Mouse (Mus musculus): ENCODE results near the gene Atg101. TPM values are rescaled to one million over a fixed set of nuclear protein-coding genes. Genes with fewer than 3 reads are reported as not detected.

Atg101 gene
- polyA plus RNA-seq, 1 experiment from 2014 or later = 74.2 TPM

GRCm38 (mm10) chr15:101333165-101333564, 49.1 kb downstream of the Atg101 start:
- Histone ChIP-seq H3K9ac (replicated peaks; ENCODE audit: low read depth) (no peak overlapping the region), H3K27ac (ENCODE audit: low read length) (peak overlapping the region; percentile 54; the same call in 1 of the 2 replicates), H3K9me3 (ENCODE audit: low read length) (no peaks in the 10 kb centered on the region), H3K27me3 (replicated peaks; ENCODE audit: insufficient read depth, low read length) (no peaks in the 10 kb centered on the region), H3K36me3 (ENCODE audit: insufficient read depth, low read length) (no peaks in the 10 kb centered on the region), H3K4me1 (ENCODE audit: insufficient read depth, low read depth, low read length) (peaks cover 5% of the 10 kb centered on the region; the same call in 1 of the 2 replicates), H3K4me3 (ENCODE audit: low read depth, low read length) (no peak overlapping the region), H3K4me2 (replicated peaks; ENCODE audit: low read depth, low read length) (no peak overlapping the region)
- TF ChIP-seq CTCF (IDR thresholded peaks at IDR 0.05) = no peak
- no peak for TF ChIP-seq EP300 (IDR thresholded peaks at IDR 0.05)
- DNase-seq (ENCODE audit: low spot score) = no peak
- no peak for ATAC-seq
- 14% methylated on average over 1 of the region's 1 CpGs for WGBS

GRCm38 (mm10) chr15:101333648-101334047, 49.6 kb downstream of the Atg101 start:
- Histone ChIP-seq H3K4me1 (ENCODE audit: insufficient read depth, low read depth, low read length) (peaks cover 5% of the 10 kb centered on the region; the same call in 1 of the 2 replicates), H3K4me3 (ENCODE audit: low read depth, low read length) (no peak overlapping the region), H3K9me3 (ENCODE audit: low read length) (no peaks in the 10 kb centered on the region), H3K9ac (replicated peaks; ENCODE audit: low read depth) (no peak overlapping the region), H3K36me3 (ENCODE audit: insufficient read depth, low read length) (no peaks in the 10 kb centered on the region), H3K27ac (ENCODE audit: low read length) (peak overlapping the region; percentile 54; the same call in 1 of the 2 replicates), H3K4me2 (replicated peaks; ENCODE audit: low read depth, low read length) (no peak overlapping the region), H3K27me3 (replicated peaks; ENCODE audit: insufficient read depth, low read length) (no peaks in the 10 kb centered on the region)
- DNase-seq (ENCODE audit: low spot score) (peak; percentile 34), ATAC-seq (no peak)
- WGBS = 51% methylated on average over 4 of the region's 4 CpGs
- no peak for TF ChIP-seq CTCF (IDR thresholded peaks at IDR 0.05)
- no peak for TF ChIP-seq EP300 (IDR thresholded peaks at IDR 0.05)

GRCm38 (mm10) chr15:101336474-101337174, 52.6 kb downstream of the Atg101 start:
- Histone ChIP-seq H3K27ac (ENCODE audit: low read length) (peak overlapping the region; percentile 47), H3K36me3 (ENCODE audit: insufficient read depth, low read length) (no peaks in the 10 kb centered on the region), H3K4me1 (ENCODE audit: insufficient read depth, low read depth, low read length) (peaks cover 5% of the 10 kb centered on the region; the same call in 1 of the 2 replicates), H3K27me3 (replicated peaks; ENCODE audit: insufficient read depth, low read length) (no peaks in the 10 kb centered on the region), H3K9me3 (ENCODE audit: low read length) (no peaks in the 10 kb centered on the region), H3K4me2 (replicated peaks; ENCODE audit: low read depth, low read length) (peak overlapping the region; percentile 38), H3K4me3 (ENCODE audit: low read depth, low read length) (no peak overlapping the region), H3K9ac (replicated peaks; ENCODE audit: low read depth) (no peak overlapping the region)
- 25% methylated on average over 24 of the region's 24 CpGs for WGBS
- peak; percentile 59 for DNase-seq (ENCODE audit: low spot score)
- TF ChIP-seq EP300 (IDR thresholded peaks at IDR 0.05) = peak; percentile 57; the same call in 1 of the 2 replicates
- no peak for TF ChIP-seq CTCF (IDR thresholded peaks at IDR 0.05)
- peak; percentile 50 for ATAC-seq

GRCm38 (mm10) chr15:101338359-101338758, 54.3 kb downstream of the Atg101 start:
- H3K9me3 ChIP-seq (ENCODE audit: low read length) = no peaks in the 10 kb centered on the region
- DNase-seq (ENCODE audit: low spot score) (peak; percentile 77), ATAC-seq (peak; percentile 70)
- H3K36me3 ChIP-seq (ENCODE audit: insufficient read depth, low read length) = no peaks in the 10 kb centered on the region
- WGBS = 58% methylated on average over 4 of the region's 4 CpGs
- H3K27me3 ChIP-seq (replicated peaks; ENCODE audit: insufficient read depth, low read length) = no peaks in the 10 kb centered on the region
- H3K9ac ChIP-seq (replicated peaks; ENCODE audit: low read depth) = no peak overlapping the region
- H3K27ac ChIP-seq (ENCODE audit: low read length) = peak overlapping the region; percentile 43; the same call in 1 of the 2 replicates
- H3K4me1 ChIP-seq (ENCODE audit: insufficient read depth, low read depth, low read length) = peaks cover 5% of the 10 kb centered on the region; the same call in 1 of the 2 replicates
- TF ChIP-seq EP300 (IDR thresholded peaks at IDR 0.05) (peak; percentile 28; the same call in 1 of the 2 replicates), CTCF (IDR thresholded peaks at IDR 0.05) (no peak)
- no peak overlapping the region for H3K4me3 ChIP-seq (ENCODE audit: low read depth, low read length)
- H3K4me2 ChIP-seq (replicated peaks; ENCODE audit: low read depth, low read length) = no peak overlapping the region

GRCm38 (mm10) chr15:101339537-101339936, 55.5 kb downstream of the Atg101 start:
- ATAC-seq (peak; percentile 75), DNase-seq (ENCODE audit: low spot score) (peak; percentile 93)
- Histone ChIP-seq H3K9ac (replicated peaks; ENCODE audit: low read depth) (no peak overlapping the region), H3K4me2 (replicated peaks; ENCODE audit: low read depth, low read length) (no peak overlapping the region), H3K27me3 (replicated peaks; ENCODE audit: insufficient read depth, low read length) (no peaks in the 10 kb centered on the region), H3K36me3 (ENCODE audit: insufficient read depth, low read length) (no peaks in the 10 kb centered on the region), H3K27ac (ENCODE audit: low read length) (no peak overlapping the region), H3K4me1 (ENCODE audit: insufficient read depth, low read depth, low read length) (peaks cover 5% of the 10 kb centered on the region; the same call in 1 of the 2 replicates), H3K4me3 (ENCODE audit: low read depth, low read length) (no peak overlapping the region), H3K9me3 (ENCODE audit: low read length) (no peaks in the 10 kb centered on the region)
- TF ChIP-seq EP300 (IDR thresholded peaks at IDR 0.05) = no peak
- peak; percentile 99 for TF ChIP-seq CTCF (IDR thresholded peaks at IDR 0.05)
- 0% methylated on average over 2 of the region's 2 CpGs for WGBS

Other genes starting within 250 kb of the Atg101 start
- gene Gm47841, start 236.9 kb upstream of the Atg101 start, polyA plus RNA-seq (2015; fragmentation: Nextera tagmentation; extraction: Ambion mirVana) = not detected in 2 replicates
- gene Fignl2, start 205.7 kb upstream of the Atg101 start, polyA plus RNA-seq (2015; fragmentation: Nextera tagmentation; extraction: Ambion mirVana) = 0.48 and 0.60 TPM in 2 replicates
- gene Ankrd33, start 168.5 kb upstream of the Atg101 start, polyA plus RNA-seq (2015; fragmentation: Nextera tagmentation; extraction: Ambion mirVana) = 0.13 TPM in 1 of 2 replicates, not detected in the other
- 159 and 168 TPM in 2 replicates for gene Acvrl1, start 155.8 kb upstream of the Atg101 start, polyA plus RNA-seq (2015; fragmentation: Nextera tagmentation; extraction: Ambion mirVana)
- gene Acvr1b, start 110.2 kb upstream of the Atg101 start, polyA plus RNA-seq (2015; fragmentation: Nextera tagmentation; extraction: Ambion mirVana) = 6.6 and 7.4 TPM in 2 replicates
- gene Grasp, start 60.1 kb upstream of the Atg101 start, polyA plus RNA-seq (2015; fragmentation: Nextera tagmentation; extraction: Ambion mirVana) = 8.2 and 8.6 TPM in 2 replicates
- gene Nr4a1, start 30.0 kb upstream of the Atg101 start, polyA plus RNA-seq (2015; fragmentation: Nextera tagmentation; extraction: Ambion mirVana) = 7.8 and 11.8 TPM in 2 replicates
- gene 6030408B16Rik, start 8.9 kb downstream of the Atg101 start, polyA plus RNA-seq (2015; fragmentation: Nextera tagmentation; extraction: Ambion mirVana) = 74.9 and 82.4 TPM in 2 replicates
- 19.6 and 26.3 TPM in 2 replicates for gene Krt80, start 85.9 kb downstream of the Atg101 start, polyA plus RNA-seq (2015; fragmentation: Nextera tagmentation; extraction: Ambion mirVana)
- gene Krt7, start 126.8 kb downstream of the Atg101 start, polyA plus RNA-seq (2015; fragmentation: Nextera tagmentation; extraction: Ambion mirVana) = 430 and 463 TPM in 2 replicates
- gene Krt87, start 154.5 kb downstream of the Atg101 start, polyA plus RNA-seq (2015; fragmentation: Nextera tagmentation; extraction: Ambion mirVana) = 0.24 and 0.29 TPM in 2 replicates
- 0.15 and 0.21 TPM in 2 replicates for gene Krt88, start 163.5 kb downstream of the Atg101 start, polyA plus RNA-seq (2015; fragmentation: Nextera tagmentation; extraction: Ambion mirVana)
- not detected in 2 replicates for gene Krt81, start 179.5 kb downstream of the Atg101 start, polyA plus RNA-seq (2015; fragmentation: Nextera tagmentation; extraction: Ambion mirVana)
- gene Krt86, start 189.2 kb downstream of the Atg101 start, polyA plus RNA-seq (2015; fragmentation: Nextera tagmentation; extraction: Ambion mirVana) = not detected in 2 replicates
- gene Krt83, start 207.2 kb downstream of the Atg101 start, polyA plus RNA-seq (2015; fragmentation: Nextera tagmentation; extraction: Ambion mirVana) = not detected in 2 replicates
- gene Gm49425, start 233.0 kb downstream of the Atg101 start, polyA plus RNA-seq (2015; fragmentation: Nextera tagmentation; extraction: Ambion mirVana) = not detected in 2 replicates
- gene Krt84, start 248.5 kb downstream of the Atg101 start, polyA plus RNA-seq (2015; fragmentation: Nextera tagmentation; extraction: Ambion mirVana) = not detected in 2 replicates